Mouse (Mus musculus): ENCODE data around the gene Stub1.
A peak's percentile ranks its signal among the peaks of the same experiment; 100 is the strongest.

Gene Stub1

GRCm38 (mm10) chr17:25868601-25869191, 35.5 kb upstream of the Stub1 start, which contains the start of gene Mcrip2:
Mcrip2 (minus strand) TSS chr17:25868764.
- peak; percentile 80 for DNase-seq (ENCODE audit: low read depth, low spot score)

- no peak for DNase-seq (ENCODE audit: low read depth, low spot score)
Observed at GRCm38 (mm10) chr17:25867836-25868600, 34.8 kb upstream of the Stub1 start.

- DNase-seq (ENCODE audit: low read depth, low spot score), result peak; percentile 29
Observed at GRCm38 (mm10) chr17:25867509-25867835, 34.3 kb upstream of the Stub1 start.

GRCm38 (mm10) chr17:25866172-25866571, 33.0 kb upstream of the Stub1 start:
- no peak for DNase-seq (ENCODE audit: low read depth, low spot score)

- DNase-seq (ENCODE audit: low read depth, low spot score), result no peak
Observed at GRCm38 (mm10) chr17:25865288-25865687, 32.1 kb upstream of the Stub1 start.

GRCm38 (mm10) chr17:25864311-25864710, 31.1 kb upstream of the Stub1 start:
- DNase-seq (ENCODE audit: low read depth, low spot score), result no peak

GRCm38 (mm10) chr17:25863681-25864080, 30.5 kb upstream of the Stub1 start:
- DNase-seq (ENCODE audit: low read depth, low spot score), result no peak

GRCm38 (mm10) chr17:25861704-25862612, 28.8 kb upstream of the Stub1 start:
- DNase-seq (ENCODE audit: low read depth, low spot score), result no peak

GRCm38 (mm10) chr17:25860832-25861703, 27.9 kb upstream of the Stub1 start, which contains the start of gene Wdr90:
Wdr90 (minus strand) TSS chr17:25861501.
- DNase-seq (ENCODE audit: low read depth, low spot score), result peak; percentile 93

- no peak for DNase-seq (ENCODE audit: low read depth, low spot score)
Observed at GRCm38 (mm10) chr17:25860229-25860628, 27.0 kb upstream of the Stub1 start.

- peak; percentile 94 for DNase-seq (ENCODE audit: low read depth, low spot score)
Observed at GRCm38 (mm10) chr17:25844396-25844901, 11.2 kb upstream of the Stub1 start, which contains the start of gene Rhot2. Rhot2 (minus strand) TSS chr17:25844851.

GRCm38 (mm10) chr17:25843636-25844395, 10.6 kb upstream of the Stub1 start:
- DNase-seq (ENCODE audit: low read depth, low spot score), result no peak

- DNase-seq (ENCODE audit: low read depth, low spot score), result no peak
Observed at GRCm38 (mm10) chr17:25843122-25843521, 9.9 kb upstream of the Stub1 start.

- no peak for DNase-seq (ENCODE audit: low read depth, low spot score)
Observed at GRCm38 (mm10) chr17:25842509-25842908, 9.3 kb upstream of the Stub1 start.

GRCm38 (mm10) chr17:25841117-25841880, 8.1 kb upstream of the Stub1 start, which contains the start of gene Gm20683:
Gm20683 (minus strand) TSS chr17:25841763.
- DNase-seq (ENCODE audit: low read depth, low spot score), result no peak

- DNase-seq (ENCODE audit: low read depth, low spot score), result no peak
Observed at GRCm38 (mm10) chr17:25840519-25840918, 7.3 kb upstream of the Stub1 start.

GRCm38 (mm10) chr17:25839455-25840235, 6.4 kb upstream of the Stub1 start:
- no peak for DNase-seq (ENCODE audit: low read depth, low spot score)

GRCm38 (mm10) chr17:25838904-25839303, 5.7 kb upstream of the Stub1 start:
- DNase-seq (ENCODE audit: low read depth, low spot score), result no peak

Data from A20 (cell line).